Mouse (Mus musculus): ENCODE data around the gene Wfdc12. TPM values are rescaled to one million over a fixed set of nuclear protein-coding genes. Genes with fewer than 3 reads are reported as not detected.

Gene Wfdc12
- total RNA-seq, 2 experiments from 2014 or later, result not detected

Other genes starting within 250 kb of the Wfdc12 start
- gene Ywhab, start 195.6 kb downstream of the Wfdc12 start, total RNA-seq (2021), result 10 to 100 TPM; 93.5 to 98.0 TPM
- under 1 TPM; 0.79 to 0.83 TPM for gene Pabpc1l, start 165.2 kb downstream of the Wfdc12 start, total RNA-seq (2021)
- 10 to 100 TPM; 17.0 to 20.4 TPM for gene Stk4, start 120.3 kb downstream of the Wfdc12 start, total RNA-seq (2021)
- 10 to 100 TPM; 19.3 to 19.9 TPM for gene Tomm34, start 119.4 kb downstream of the Wfdc12 start, total RNA-seq (2021)
- not detected for gene Kcns1, start 19.5 kb downstream of the Wfdc12 start, total RNA-seq (2021)
- gene Wfdc5, start 7.9 kb downstream of the Wfdc12 start, total RNA-seq (2021), result not detected
- gene Wfdc15a, start 9.5 kb upstream of the Wfdc12 start, total RNA-seq (2021), result not detected
- not detected for gene Wfdc15b, start 31.1 kb upstream of the Wfdc12 start, total RNA-seq (2021)
- gene Svs2, start 47.9 kb upstream of the Wfdc12 start, total RNA-seq (2021), result not detected
- gene Svs3b, start 66.0 kb upstream of the Wfdc12 start, total RNA-seq (2021), result not detected
- not detected for gene Svs4, start 87.9 kb upstream of the Wfdc12 start, total RNA-seq (2021)
- gene Svs3a, start 98.7 kb upstream of the Wfdc12 start, total RNA-seq (2021), result not detected
- gene Svs6, start 126.1 kb upstream of the Wfdc12 start, total RNA-seq (2021), result not detected
- not detected for gene Svs5, start 142.1 kb upstream of the Wfdc12 start, total RNA-seq (2021)
- 1 to 10 TPM; 1.4 to 3.6 TPM for gene Slpi, start 198.5 kb upstream of the Wfdc12 start, total RNA-seq (2021)
- not detected for gene Rbpjl, start 212.5 kb upstream of the Wfdc12 start, total RNA-seq (2021)
- 1 to 10 TPM; 1.2 to 1.5 TPM for gene Matn4, start 214.6 kb upstream of the Wfdc12 start, total RNA-seq (2021)

Data from heart, postnatal 14 days (tissue).